Mouse (Mus musculus) layer of hippocampus, adult 9-11 months (tissue): ENCODE results near the gene Cldn13.

Source experiments
- DNase-seq: peaks from one replicate; pipeline ENCODE4 v3.0.0; 2022

Gene Cldn13

DNA sequence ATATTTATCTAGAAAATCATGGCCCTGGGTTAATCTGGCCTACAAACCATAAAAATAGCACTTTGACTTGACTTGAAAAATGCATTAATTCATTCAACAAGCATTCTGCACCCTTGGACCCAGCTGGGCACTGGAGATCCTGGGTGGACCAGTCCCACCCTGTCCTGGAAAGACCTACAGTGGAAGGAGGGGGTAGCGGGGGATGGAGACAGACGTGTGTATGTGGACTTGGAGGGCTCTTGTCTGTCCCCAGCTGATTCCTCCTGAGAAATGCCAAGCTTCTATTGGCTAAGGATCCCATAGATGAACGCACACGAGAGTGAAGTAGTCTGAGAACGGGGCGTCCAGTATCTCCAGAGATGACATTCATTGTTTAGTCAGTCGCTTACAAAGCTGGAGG is 26.8 kb downstream of the Cldn13 start:
- DNase-seq: no peak

- DNase-seq: no peak
Observed at GRCm38 (mm10) chr5:134887447-134888335, 27.6 kb downstream of the Cldn13 start.

- no peak for DNase-seq
Observed at GRCm38 (mm10) chr5:134883077-134883476, 32.2 kb downstream of the Cldn13 start.

DNA sequence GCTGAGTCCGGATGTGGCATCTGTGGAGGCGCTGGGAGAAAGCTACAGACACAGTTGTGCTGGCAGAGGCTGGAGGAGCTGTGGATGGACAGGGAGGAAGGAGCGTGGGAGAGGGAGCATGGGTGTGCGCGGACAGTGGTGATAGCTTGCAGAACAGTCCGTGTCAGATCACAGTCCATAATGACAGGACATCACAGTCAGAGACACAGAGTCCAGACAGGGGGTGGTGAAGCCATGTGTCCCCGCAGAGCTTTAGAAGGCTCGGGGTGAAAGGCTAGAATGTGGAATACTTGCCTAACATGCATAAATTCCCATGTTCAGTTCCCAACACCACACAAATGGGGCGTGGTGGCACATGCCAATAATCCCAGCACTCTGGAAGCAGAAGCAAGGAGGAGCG is 38.5 kb downstream of the Cldn13 start:
- DNase-seq: no peak

DNA sequence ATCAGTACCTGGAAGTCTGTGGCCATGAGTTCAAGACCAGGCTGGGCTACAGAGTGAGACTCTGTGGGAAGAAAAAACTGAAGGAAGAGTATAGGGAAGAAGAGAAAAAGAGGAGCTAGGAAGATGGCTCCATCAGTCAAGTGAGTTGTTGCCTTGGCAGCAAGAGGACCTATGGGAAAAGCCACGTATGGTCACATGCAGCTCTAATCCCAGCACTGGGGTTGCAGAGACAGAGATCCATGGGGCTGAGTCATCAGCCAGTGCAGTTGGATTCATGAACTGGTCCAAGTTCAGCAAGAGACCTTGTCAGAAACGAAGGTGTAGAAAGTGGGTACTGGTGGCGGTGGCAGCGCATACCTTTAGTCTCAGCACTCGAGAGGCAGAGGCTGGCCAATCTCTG is 40.1 kb downstream of the Cldn13 start:
- DNase-seq: no peak

DNA sequence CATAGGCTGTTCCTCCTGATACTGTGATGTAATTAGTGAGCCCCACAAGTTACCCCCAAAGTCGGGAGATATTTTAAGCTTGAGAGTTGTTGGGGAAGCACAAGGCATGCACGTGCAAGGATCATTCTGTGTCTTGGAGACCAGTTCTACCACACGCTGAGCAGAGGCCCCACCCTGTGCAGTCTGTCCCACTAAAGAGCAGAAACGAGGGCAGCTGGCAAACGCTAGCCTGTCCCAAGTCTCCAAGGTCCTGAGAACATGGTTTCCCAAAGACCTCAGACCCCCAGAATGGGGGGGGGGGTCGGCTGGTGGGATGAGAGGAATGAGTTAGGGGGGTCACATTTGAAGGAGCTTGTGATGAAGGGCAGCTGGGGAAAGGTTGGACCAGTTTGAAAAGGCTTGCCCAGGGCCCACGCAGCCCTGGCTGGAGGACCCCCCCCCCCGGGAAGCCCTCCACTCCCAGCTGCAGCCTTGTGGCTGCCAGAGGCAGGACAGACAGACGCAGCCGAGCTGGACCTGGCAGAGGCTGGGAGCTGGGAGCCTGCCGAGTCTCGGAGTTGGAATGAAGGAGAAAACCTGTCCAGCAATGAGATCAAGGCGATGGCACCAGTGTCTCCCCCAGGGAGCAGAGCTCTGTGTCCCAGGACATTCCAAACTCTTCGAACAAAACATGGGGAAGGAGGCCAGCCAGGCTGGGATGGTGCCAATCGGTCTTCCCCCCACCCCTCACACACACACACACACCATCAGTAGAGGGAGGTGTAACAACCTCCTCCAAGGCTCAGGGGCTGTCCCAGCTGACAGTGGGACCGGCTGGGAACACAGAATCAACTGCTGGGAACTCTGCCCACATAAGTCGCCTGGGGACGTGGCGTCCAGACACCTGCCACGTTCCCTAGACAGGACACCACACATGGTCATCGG is 41.1 kb downstream of the Cldn13 start:
- no peak for DNase-seq

DNA sequence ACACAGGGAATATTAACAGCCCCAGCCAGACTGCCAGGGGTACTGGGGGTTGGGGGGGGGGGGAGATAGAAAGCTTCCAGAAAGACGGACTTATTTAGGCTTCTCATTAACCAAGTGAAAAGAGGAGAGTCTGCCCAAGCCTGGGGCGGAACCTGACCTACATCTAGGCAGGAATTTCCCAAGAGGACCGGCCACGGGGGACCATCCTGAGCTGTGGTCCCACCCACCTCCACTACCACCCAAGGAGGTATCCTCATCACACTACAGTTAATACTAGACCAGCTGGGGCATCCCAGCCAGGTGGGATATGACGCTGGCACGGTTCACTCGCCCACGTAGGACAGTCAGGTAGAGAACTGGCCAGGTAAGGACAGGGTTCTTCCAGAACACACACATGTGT is 42.3 kb downstream of the Cldn13 start:
- DNase-seq: no peak

DNA sequence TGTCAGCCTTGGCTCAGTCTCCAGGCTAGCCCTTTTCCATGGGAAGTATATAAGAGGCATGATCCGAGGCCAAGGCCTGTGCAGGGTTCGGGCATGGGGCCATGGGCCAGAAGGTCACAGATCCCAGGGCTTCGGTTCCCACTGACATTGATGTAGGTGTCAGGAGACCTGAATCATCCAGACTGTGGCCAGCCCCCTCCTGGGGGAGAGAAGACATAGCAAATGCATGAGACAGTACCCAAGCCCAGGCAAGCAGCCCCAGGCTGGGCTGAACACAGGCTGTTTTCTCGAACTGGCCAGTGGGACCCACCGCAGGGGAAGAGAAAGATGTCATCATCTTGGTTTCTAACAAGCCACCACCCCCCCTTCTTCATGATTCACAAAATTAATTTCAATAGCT is 42.7 kb downstream of the Cldn13 start:
- no peak for DNase-seq

- DNase-seq: no peak
Observed at GRCm38 (mm10) chr5:134868506-134868905, 46.8 kb downstream of the Cldn13 start.

- DNase-seq: no peak
Observed at GRCm38 (mm10) chr5:134867320-134868144, 47.8 kb downstream of the Cldn13 start.

GRCm38 (mm10) chr5:134865158-134865557 is 50.2 kb downstream of the Cldn13 start:
- DNase-seq: no peak
